Mouse (Mus musculus) limb, embryonic 14.5 days (tissue): ENCODE data around the gene Pet100. TPM values are rescaled to one million over a fixed set of nuclear protein-coding genes. Genes with fewer than 3 reads are reported as not detected.

Experiments used
- ATAC-seq: fragments of 200-750 bp; cut with Nextera tagmentation; 2 replicates; pipeline ENCODE4 v1.8.0; 2017; ENCODE audit warnings: low read depth, moderate number of reproducible peaks, moderate TSS enrichment; ENCODE audit not compliant: low FRiP score
- DNase-seq: peaks from one replicate; pipeline ENCODE4 v3.0.0-alpha.2; 2015; ENCODE audit warnings: low spot score
- H3K27ac ChIP-seq: fragments of 300-500 bp; sonication (generic); replicated peaks from 2 replicates; pipeline ENCODE4 v1.5.1; 2014; ENCODE audit warnings: low read depth, mild to moderate bottlenecking, low read length, moderate library complexity, mixed read lengths
- H3K27me3 ChIP-seq: fragments of 300-500 bp; sonication (generic); 2 replicates; pipeline ENCODE4 v1.6.1; 2014; ENCODE audit warnings: low read length, mixed read lengths; ENCODE audit not compliant: control insufficient read depth, insufficient read depth
- H3K36me3 ChIP-seq: fragments of 300-500 bp; sonication (generic); 2 replicates; pipeline ENCODE4 v1.6.1; 2014; ENCODE audit warnings: mild to moderate bottlenecking, low read length, moderate library complexity, mixed read lengths; ENCODE audit not compliant: control insufficient read depth, insufficient read depth
- H3K4me1 ChIP-seq: fragments of 300-500 bp; sonication (generic); 2 replicates; pipeline ENCODE4 v1.6.1; 2014; ENCODE audit warnings: antibody characterized with exemption, low read length, mixed read lengths; ENCODE audit not compliant: control insufficient read depth, insufficient read depth
- H3K4me2 ChIP-seq: fragments of 300-500 bp; sonication (generic); replicated peaks from 2 replicates; pipeline ENCODE4 v1.6.1; 2014; ENCODE audit warnings: low read depth, mild to moderate bottlenecking, low read length, moderate library complexity; ENCODE audit not compliant: severe bottlenecking
- H3K4me3 ChIP-seq: fragments of 300-500 bp; sonication (generic); replicated peaks from 2 replicates; pipeline ENCODE4 v1.5.1; 2014; ENCODE audit warnings: low read length
- H3K9ac ChIP-seq: fragments of 300-500 bp; sonication (generic); 2 replicates; pipeline ENCODE4 v1.6.1; 2014; ENCODE audit warnings: mild to moderate bottlenecking, low read depth, low read length, moderate library complexity; ENCODE audit not compliant: severe bottlenecking
- H3K9me3 ChIP-seq: fragments of 300-500 bp; sonication (generic); 2 replicates; pipeline ENCODE4 v1.6.1; 2016; ENCODE audit warnings: low read length; ENCODE audit not compliant: control insufficient read depth
- POLR2A ChIP-seq: fragments of 200-500 bp; IDR thresholded peaks from 2 replicates; pipeline ENCODE4 v1.8.0; 2012; ENCODE audit warnings: inconsistent platforms, mild to moderate bottlenecking, moderate library complexity, borderline replicate concordance; ENCODE audit not compliant: insufficient read depth, insufficient read length; ENCODE audit errors: extremely low read depth
- WGBS: fragments of 180-500 bp; shearing (Covaris S2); extraction: QIAGEN DNeasy Blood & Tissue Kit; methylation state at CpG from one replicate; pipeline ENCODE4 v1.1.7; 2014; 5-methylcytosine and 5-hydroxymethylcytosine counted together
- polyA plus RNA-seq, 2 experiments: library from polyadenylated mRNA; depleted of rRNA in 1 of 2; stranded (reverse) in 1 of 2; unstranded in 1 of 2; fragments of >200 nt; fragmentation: Nextera tagmentation in 1 of 2; extraction: Ambion mirVana in 1 of 2; gene quantifications; 2 replicates each; pipeline versions ENCODE4 v1.2.1 to v1.2.3; 2012 to 2014

Gene Pet100
- polyA plus RNA-seq, 2 experiments, result 55.4 to 94.5 TPM

DNA sequence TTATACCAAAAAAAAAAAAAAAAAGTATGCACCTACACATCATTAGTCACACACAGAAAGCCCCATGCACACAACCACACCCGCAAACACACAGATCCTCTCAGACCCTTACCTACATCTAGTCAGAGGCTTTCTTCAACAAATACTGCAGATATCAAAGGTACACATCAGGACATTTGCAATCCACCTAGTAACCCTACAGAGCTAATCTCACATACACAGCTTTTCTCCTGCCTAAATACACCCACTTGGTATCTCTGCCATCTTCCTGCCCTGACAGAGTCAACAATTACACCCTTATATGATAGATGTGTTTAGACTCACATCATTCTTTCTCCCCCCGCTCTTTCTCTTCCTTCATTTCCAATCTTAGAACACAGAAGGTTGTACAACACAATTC is 34.9 kb upstream of the Pet100 start:
- H3K4me2 ChIP-seq, result no peak overlapping the region
- no peak overlapping the region for H3K27ac ChIP-seq
- no peak for TF ChIP-seq POLR2A
- no peak overlapping the region for H3K9ac ChIP-seq
- 86% methylated on average over 2 of the region's 2 CpGs for WGBS
- ATAC-seq (no peak), DNase-seq (no peak)
- H3K4me1 ChIP-seq, result peaks cover 4% of the 10 kb centered on the region; the same call in 1 of the 2 replicates
- no peaks in the 10 kb centered on the region for H3K36me3 ChIP-seq
- H3K4me3 ChIP-seq, result no peak overlapping the region
- H3K9me3 ChIP-seq, result no peaks in the 10 kb centered on the region
- H3K27me3 ChIP-seq, result 0 out of 2 replicates have a peak, but pooled peaks cover 4% of the 10 kb centered on the region

DNA sequence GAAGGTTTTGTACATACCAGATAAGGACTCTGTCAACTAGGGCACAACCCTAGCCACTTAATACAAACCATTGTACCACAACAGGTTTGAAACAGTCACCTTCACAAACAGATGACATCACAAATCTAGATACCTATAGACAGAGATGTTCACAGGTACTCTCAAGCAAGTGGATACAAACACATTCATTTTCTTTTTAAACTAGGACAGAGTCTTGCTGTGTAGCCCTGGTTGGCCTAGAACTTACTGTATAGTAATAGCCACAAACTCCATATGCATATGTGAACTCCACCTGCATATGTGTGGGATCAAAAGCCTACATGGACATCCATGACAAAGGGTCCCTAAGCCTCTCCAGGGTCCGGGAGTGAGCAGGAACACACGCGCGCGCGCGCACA is 34.4 kb upstream of the Pet100 start, which contains the start of gene Camsap3:
Gene Camsap3, plus strand, starts transcription at position 301 of the 398 bp plus-strand sequence.
- Histone ChIP-seq H3K27ac (peak within 1 kb of the TSS; percentile 58), H3K36me3 (no peaks in the 10 kb centered on the region), H3K9me3 (no peaks in the 10 kb centered on the region), H3K4me3 (peak within 1 kb of the TSS; percentile 72), H3K9ac (peak within 1 kb of the TSS; percentile 70), H3K4me1 (peaks cover 4% of the 10 kb centered on the region; the same call in 1 of the 2 replicates), H3K27me3 (0 out of 2 replicates have a peak, but pooled peaks cover 4% of the 10 kb centered on the region), H3K4me2 (peak within 1 kb of the TSS; percentile 94)
- no peak for ATAC-seq
- 3% methylated on average over 7 of the region's 7 CpGs for WGBS
- DNase-seq, result no peak
- no peak for TF ChIP-seq POLR2A

DNA sequence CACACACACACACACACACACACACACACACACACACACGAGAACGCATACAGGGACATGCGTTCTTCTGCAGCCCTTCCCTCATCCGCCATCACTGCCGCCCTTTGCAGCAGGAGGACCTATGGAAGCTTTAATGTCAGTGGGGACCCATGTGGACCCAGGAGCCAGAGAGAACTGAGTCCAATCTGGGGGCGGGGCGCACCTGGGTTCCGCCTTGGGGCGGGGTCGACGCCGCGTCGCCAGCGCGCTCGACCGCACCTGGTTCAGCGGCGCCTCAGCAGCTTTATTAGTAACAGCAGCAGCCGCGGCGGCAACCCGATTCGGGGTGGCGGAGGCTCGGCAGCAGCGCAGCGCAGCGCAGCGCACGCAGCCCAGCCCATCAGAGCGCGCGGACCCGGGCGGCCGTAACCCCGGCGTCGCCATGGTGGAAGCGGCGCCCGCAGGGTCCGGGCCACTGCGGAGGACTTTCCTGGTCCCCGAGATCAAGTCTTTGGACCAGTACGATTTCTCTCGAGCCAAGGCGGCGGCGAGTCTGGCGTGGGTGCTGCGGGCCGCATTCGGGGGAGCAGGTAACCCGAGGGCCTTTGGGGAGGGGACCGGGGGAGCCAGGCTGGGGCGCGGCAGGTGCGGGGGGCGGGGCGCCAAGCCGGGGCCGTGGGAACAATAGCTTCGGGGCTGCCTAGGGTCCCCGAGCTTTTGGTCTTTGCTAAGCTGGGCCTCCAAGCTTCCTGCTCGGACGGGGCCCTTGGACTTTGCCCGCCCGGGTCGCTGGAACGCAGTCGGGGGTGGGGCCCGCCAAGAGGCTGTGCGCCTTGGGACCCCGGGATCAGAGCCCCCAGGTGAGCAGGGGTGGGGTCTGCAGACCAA is 33.7 kb upstream of the Pet100 start:
- H3K4me3 ChIP-seq, result peak overlapping the region; percentile 72
- peak overlapping the region; percentile 70 for H3K9ac ChIP-seq
- peak overlapping the region; percentile 58 for H3K27ac ChIP-seq
- WGBS, result 4% methylated on average over 30 of the region's 77 CpGs
- peak; percentile 53 for DNase-seq
- TF ChIP-seq POLR2A, result no peak
- H3K36me3 ChIP-seq, result no peaks in the 10 kb centered on the region
- 0 out of 2 replicates have a peak, but pooled peaks cover 4% of the 10 kb centered on the region for H3K27me3 ChIP-seq
- peak; percentile 78 for ATAC-seq
- peak overlapping the region; percentile 94 for H3K4me2 ChIP-seq
- peaks cover 4% of the 10 kb centered on the region; the same call in 1 of the 2 replicates for H3K4me1 ChIP-seq
- no peaks in the 10 kb centered on the region for H3K9me3 ChIP-seq

DNA sequence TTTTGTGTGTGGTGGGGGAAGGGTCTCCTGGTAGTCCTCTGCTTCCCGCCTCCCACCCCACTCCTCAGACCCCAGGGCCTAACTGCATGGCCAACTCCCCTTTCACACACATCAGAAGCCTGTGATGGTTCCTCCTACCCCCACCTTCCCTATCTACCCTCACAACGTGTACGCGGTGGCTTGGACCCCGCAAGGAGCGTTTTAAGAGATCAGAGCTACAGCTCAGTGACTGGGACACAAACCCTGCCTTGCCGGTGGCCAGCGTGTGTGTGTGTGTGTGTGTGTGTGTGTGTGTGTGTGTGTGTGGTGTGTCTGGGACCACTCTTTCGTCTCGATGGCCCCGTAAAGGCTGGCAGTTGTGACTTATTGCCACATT is 33.1 kb upstream of the Pet100 start:
- 0 out of 2 replicates have a peak, but pooled peaks cover 4% of the 10 kb centered on the region for H3K27me3 ChIP-seq
- H3K9me3 ChIP-seq, result no peaks in the 10 kb centered on the region
- DNase-seq (no peak), ATAC-seq (peak; percentile 16; the same call in 1 of the 2 replicates)
- no peak for TF ChIP-seq POLR2A
- peak overlapping the region; percentile 70 for H3K9ac ChIP-seq
- H3K4me3 ChIP-seq, result peak overlapping the region; percentile 72
- peak overlapping the region; percentile 94 for H3K4me2 ChIP-seq
- H3K4me1 ChIP-seq, result peaks cover 4% of the 10 kb centered on the region; the same call in 1 of the 2 replicates
- H3K36me3 ChIP-seq, result no peaks in the 10 kb centered on the region
- 1% methylated on average over 11 of the region's 11 CpGs for WGBS
- no peak overlapping the region for H3K27ac ChIP-seq

DNA sequence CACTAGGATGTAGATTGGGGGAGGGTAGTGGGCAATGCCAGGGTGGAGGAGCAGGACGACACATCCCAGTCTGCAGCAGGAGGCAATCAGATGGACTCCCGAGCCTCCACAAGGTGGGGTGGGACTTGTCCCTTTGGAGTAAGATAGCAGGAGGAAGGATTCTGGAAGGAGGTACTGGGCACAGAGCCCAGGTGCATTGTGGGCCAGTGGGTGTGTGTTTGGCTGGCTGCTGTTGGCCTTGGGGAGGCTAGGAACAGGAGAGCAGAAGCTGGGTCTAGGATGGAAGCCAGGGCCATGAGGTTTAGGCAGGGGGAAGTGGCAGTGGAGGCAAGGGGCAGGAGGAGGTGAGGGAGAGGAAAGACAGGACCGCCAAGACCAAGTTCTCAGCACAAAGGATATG is 27.9 kb upstream of the Pet100 start:
- 67% methylated on average over 3 of the region's 3 CpGs for WGBS
- Histone ChIP-seq H3K36me3 (peaks cover 5% of the 10 kb centered on the region; the same call in 1 of the 2 replicates), H3K9ac (no peak overlapping the region), H3K9me3 (no peaks in the 10 kb centered on the region), H3K4me2 (no peak overlapping the region), H3K27ac (no peak overlapping the region), H3K4me3 (no peak overlapping the region), H3K4me1 (no peaks in the 10 kb centered on the region), H3K27me3 (no peaks in the 10 kb centered on the region)
- no peak for TF ChIP-seq POLR2A
- no peak for DNase-seq
- no peak for ATAC-seq
